Mouse (Mus musculus) heart, postnatal 36 days (tissue): Measurements from ENCODE around the gene Klf7. TPM values are rescaled to one million over a fixed set of nuclear protein-coding genes. Genes with fewer than 3 reads are reported as not detected.

Experiments
- DNase-seq, 2 experiments: peaks; one replicate each; pipeline ENCODE4 v3.0.0; 2021 to 2022
- intact Hi-C: fragments of 180-260 bp; cut with DNase I; formaldehyde crosslinking; loops from one replicate; pipeline ENCODE4 v1.15.1; 2025
- total RNA-seq, 2 experiments: library from RNA; stranded (reverse); gene quantifications; 2 replicates each; pipeline ENCODE4 v1.2.3; 2021

Gene Klf7
- total RNA-seq, 2 experiments from 2014 or later = 16.3 to 17.0 TPM

GRCm38 (mm10) chr1:64037800-64038199, 84.3 kb downstream of the Klf7 start:
- intact Hi-C loops = no loop called here

GRCm38 (mm10) chr1:64036881-64037452, 85.1 kb downstream of the Klf7 start:
- intact Hi-C loops = no loop called here
- DNase-seq = no peak

More at GRCm38 (mm10) chr1:64037800-64038199, 84.3 kb downstream of the Klf7 start:
- no peak for DNase-seq

GRCm38 (mm10) chr1:64035804-64036203, 86.3 kb downstream of the Klf7 start:
- intact Hi-C loops = no loop called here

GRCm38 (mm10) chr1:64035087-64035791, 86.8 kb downstream of the Klf7 start:
- intact Hi-C loops = no loop called here

More at GRCm38 (mm10) chr1:64035804-64036203, 86.3 kb downstream of the Klf7 start:
- no peak for DNase-seq

GRCm38 (mm10) chr1:64032502-64033231, 89.4 kb downstream of the Klf7 start:
- intact Hi-C loops = loop anchor here (5.0 kb wide), 1 partner anchor 80 kb away; no protein-coding TSS in a partner anchor
- no peak for DNase-seq

More at GRCm38 (mm10) chr1:64035087-64035791, 86.8 kb downstream of the Klf7 start:
- peak; percentile 49 to 52 for DNase-seq

GRCm38 (mm10) chr1:64021986-64022385, 100.1 kb downstream of the Klf7 start:
- intact Hi-C loops = loop anchor here (10.0 kb wide), 1 partner anchor 257 kb away; the partner anchor contains the start of gene 4933402D24Rik
- no peak for DNase-seq

- intact Hi-C loops = loop anchor here (10.0 kb wide), 1 partner anchor 256 kb away; the partner anchor contains the start of gene 4933402D24Rik
- peak in 1 of 2 experiments; percentile 37 for DNase-seq
Observed at GRCm38 (mm10) chr1:64020672-64021635, 101.1 kb downstream of the Klf7 start.

- intact Hi-C loops = loop anchor here (1.0 to 10.0 kb wide), 6 partner anchors 22 to 286 kb away; no protein-coding TSS in a partner anchor
- DNase-seq = peak in 1 of 2 experiments; percentile 29
Observed at GRCm38 (mm10) chr1:64019127-64019635, 102.9 kb downstream of the Klf7 start.

- DNase-seq = peak; percentile 41 to 49
- intact Hi-C loops = loop anchor here (1.0 to 10.0 kb wide), 6 partner anchors 22 to 286 kb away; no protein-coding TSS in a partner anchor
Observed at GRCm38 (mm10) chr1:64018466-64019077, 103.5 kb downstream of the Klf7 start.

- no peak for DNase-seq
- intact Hi-C loops = loop anchor here (10.0 kb wide), 1 partner anchor 139 kb away; no protein-coding TSS in a partner anchor
Observed at GRCm38 (mm10) chr1:64014091-64014490, 108.0 kb downstream of the Klf7 start.

GRCm38 (mm10) chr1:64008994-64009393, 113.1 kb downstream of the Klf7 start:
- intact Hi-C loops = no loop called here
- DNase-seq = no peak

- intact Hi-C loops = no loop called here
- DNase-seq = no peak
Observed at GRCm38 (mm10) chr1:64008031-64008430, 114.1 kb downstream of the Klf7 start.

- intact Hi-C loops = no loop called here
- DNase-seq = no peak
Observed at GRCm38 (mm10) chr1:64005194-64005593, 116.9 kb downstream of the Klf7 start.

GRCm38 (mm10) chr1:64003525-64004291, 118.4 kb downstream of the Klf7 start:
- intact Hi-C loops = no loop called here
- DNase-seq = no peak

- intact Hi-C loops = no loop called here
Observed at GRCm38 (mm10) chr1:64002036-64002435, 120.0 kb downstream of the Klf7 start.

GRCm38 (mm10) chr1:64000597-64000996, 121.5 kb downstream of the Klf7 start:
- intact Hi-C loops = no loop called here
- DNase-seq = no peak

More at GRCm38 (mm10) chr1:64002036-64002435, 120.0 kb downstream of the Klf7 start:
- DNase-seq = no peak

GRCm38 (mm10) chr1:63999481-63999880, 122.6 kb downstream of the Klf7 start:
- intact Hi-C loops = loop anchor here (5.0 kb wide), 1 partner anchor 223 kb away; no protein-coding TSS in a partner anchor
- DNase-seq = peak; percentile 49 to 58

GRCm38 (mm10) chr1:63998901-63999300, 123.2 kb downstream of the Klf7 start:
- no peak for DNase-seq
- intact Hi-C loops = loop anchor here (5.0 kb wide), 1 partner anchor 223 kb away; no protein-coding TSS in a partner anchor
